Mouse (Mus musculus) neural tube, embryonic 11.5 days (tissue): ENCODE measurements around the gene Gtpbp1. TPM values are rescaled to one million over a fixed set of nuclear protein-coding genes. Genes with fewer than 3 reads are reported as not detected.
A peak's percentile ranks its signal among the peaks of the same experiment; 100 is the strongest.

Experiments
- ATAC-seq: fragments of 200-750 bp; cut with Nextera tagmentation; 2 replicates; pipeline ENCODE4 v1.8.0; 2017; ENCODE audit warnings: moderate number of reproducible peaks, mild to moderate bottlenecking, moderate TSS enrichment, moderate library complexity; ENCODE audit not compliant: insufficient read depth, low FRiP score, low TSS enrichment
- DNase-seq: peaks from one replicate; pipeline ENCODE4 v3.0.0-alpha.2; 2015; ENCODE audit warnings: low spot score
- H3K27ac ChIP-seq: fragments of 300-500 bp; sonication (generic); 2 replicates; pipeline ENCODE4 v1.5.1; 2014; ENCODE audit warnings: low read depth, mild to moderate bottlenecking, low read length
- H3K27me3 ChIP-seq: fragments of 300-500 bp; sonication (generic); 2 replicates; pipeline ENCODE4 v1.6.1; 2014; ENCODE audit warnings: mild to moderate bottlenecking, low read length, mixed read lengths; ENCODE audit not compliant: control insufficient read depth, insufficient read depth
- H3K36me3 ChIP-seq: fragments of 300-500 bp; sonication (generic); 2 replicates; pipeline ENCODE4 v1.6.1; 2014; ENCODE audit warnings: mild to moderate bottlenecking, low read length, moderate library complexity, mixed read lengths; ENCODE audit not compliant: control insufficient read depth, insufficient read depth
- H3K4me1 ChIP-seq: fragments of 300-500 bp; sonication (generic); 2 replicates; pipeline ENCODE4 v1.6.1; 2014; ENCODE audit warnings: low read length, mixed read lengths; ENCODE audit not compliant: control insufficient read depth, insufficient read depth
- H3K4me2 ChIP-seq: fragments of 300-500 bp; sonication (generic); 2 replicates; pipeline ENCODE4 v1.6.1; 2014; ENCODE audit warnings: low read depth, mild to moderate bottlenecking, moderate library complexity
- H3K4me3 ChIP-seq: fragments of 300-500 bp; sonication (generic); 2 replicates; pipeline ENCODE4 v1.5.1; 2014; ENCODE audit warnings: low read depth, low read length
- H3K9ac ChIP-seq: fragments of 300-500 bp; sonication (generic); 2 replicates; pipeline ENCODE4 v1.6.1; 2014; ENCODE audit warnings: mild to moderate bottlenecking, low read length
- H3K9me3 ChIP-seq: fragments of 300-500 bp; sonication (generic); 2 replicates; pipeline ENCODE4 v1.6.1; 2016; ENCODE audit warnings: low read length; ENCODE audit not compliant: control insufficient read depth
- WGBS: fragments of 180-500 bp; shearing (Covaris S2); extraction: QIAGEN DNeasy Blood & Tissue Kit; methylation state at CpG from one replicate; pipeline ENCODE4 v1.1.7; 2014; 5-methylcytosine and 5-hydroxymethylcytosine counted together
- polyA plus RNA-seq: library from polyadenylated mRNA; unstranded; fragments of >200 nt; fragmentation: Nextera tagmentation; extraction: Ambion mirVana; gene quantifications from 2 replicates; pipeline ENCODE4 v1.2.1, GENCODE M21; 2014

Gene Gtpbp1
- polyA plus RNA-seq, 1 experiment from 2014 or later: 39.7 TPM

DNA sequence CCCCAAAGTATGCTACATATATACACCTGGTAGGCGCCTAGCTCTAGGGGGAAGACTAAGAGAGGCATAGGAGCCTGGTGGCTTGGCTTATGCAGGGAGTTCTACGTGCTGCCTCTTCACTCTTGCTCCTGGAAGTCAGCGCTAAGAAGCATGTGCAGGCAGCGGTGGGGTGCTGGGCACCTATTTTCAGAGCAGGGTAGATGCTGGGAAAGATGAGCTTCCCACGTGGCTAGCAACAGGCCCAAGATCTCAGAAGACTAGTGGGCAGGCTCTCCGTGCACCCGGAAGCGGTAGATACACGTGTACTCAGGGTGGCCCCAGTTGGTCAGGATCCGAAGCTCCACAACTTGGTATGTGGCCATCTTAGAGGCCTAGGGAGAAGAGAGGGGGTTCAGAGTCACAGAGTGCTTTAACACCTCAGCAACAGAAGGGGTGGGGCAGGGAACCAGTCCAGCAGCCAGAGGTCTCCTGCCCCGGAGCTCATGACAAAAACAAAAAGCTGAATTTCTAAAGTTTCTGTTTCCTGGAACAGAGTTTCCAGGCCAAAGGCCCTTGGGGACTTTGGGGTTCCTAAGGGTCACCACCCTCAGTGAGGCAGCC is 34.6 kb downstream of the Gtpbp1 start:
- Histone ChIP-seq H3K4me3 (no peak overlapping the region), H3K4me2 (no peak overlapping the region), H3K27me3 (no peaks in the 10 kb centered on the region), H3K4me1 (no peaks in the 10 kb centered on the region), H3K9me3 (no peaks in the 10 kb centered on the region), H3K27ac (no peak overlapping the region), H3K36me3 (peaks cover 22% of the 10 kb centered on the region), H3K9ac (no peak overlapping the region)
- WGBS: 90% methylated on average over 11 of the region's 11 CpGs
- DNase-seq (no peak), ATAC-seq (no peak)

DNA sequence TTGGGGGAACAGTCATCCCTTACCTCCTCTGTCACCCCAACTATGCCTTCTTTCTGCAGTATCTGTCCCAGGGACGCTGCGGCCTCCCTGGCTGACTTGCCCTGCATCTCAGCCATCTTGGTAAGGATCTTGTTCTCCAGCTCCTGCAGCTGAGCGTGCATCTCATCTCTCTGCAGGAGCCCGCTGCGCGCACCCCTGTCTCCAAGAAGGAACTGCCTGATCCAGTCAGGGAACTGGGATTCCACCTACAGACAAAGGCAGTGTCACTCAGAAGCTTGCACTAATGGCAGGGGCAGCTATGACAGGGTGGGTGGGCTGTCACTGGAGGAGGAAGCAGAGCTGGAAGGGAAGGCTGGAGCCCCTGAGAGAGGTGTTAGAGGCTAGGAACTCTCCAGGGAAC is 37.2 kb downstream of the Gtpbp1 start:
- H3K4me3 ChIP-seq: no peak overlapping the region
- WGBS: 84% methylated on average over 6 of the region's 6 CpGs
- H3K4me1 ChIP-seq: no peaks in the 10 kb centered on the region
- H3K4me2 ChIP-seq: no peak overlapping the region
- no peaks in the 10 kb centered on the region for H3K27me3 ChIP-seq
- ATAC-seq (no peak), DNase-seq (no peak)
- no peak overlapping the region for H3K27ac ChIP-seq
- H3K36me3 ChIP-seq: peaks cover 22% of the 10 kb centered on the region
- H3K9ac ChIP-seq: no peak overlapping the region
- no peaks in the 10 kb centered on the region for H3K9me3 ChIP-seq

DNA sequence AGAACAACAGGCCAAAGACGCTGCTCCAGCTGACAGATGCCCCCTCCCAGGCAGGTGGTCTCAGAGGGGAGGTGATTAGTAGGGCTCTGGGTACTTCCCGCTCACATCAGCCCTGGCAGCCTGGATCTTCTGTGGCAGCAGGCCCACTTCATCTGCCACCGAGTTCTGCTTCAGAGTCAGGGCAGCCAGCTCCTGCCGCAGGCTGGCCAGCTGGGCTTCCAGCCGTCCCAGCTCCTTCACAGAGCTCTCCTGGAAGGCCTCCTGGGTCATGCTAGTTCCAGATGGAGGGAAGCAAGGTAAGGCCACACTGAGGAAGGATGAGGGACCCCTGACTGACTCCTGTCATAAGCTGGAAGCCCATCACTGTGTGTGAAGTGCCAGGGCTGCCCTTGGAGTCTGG is 37.7 kb downstream of the Gtpbp1 start:
- no peak overlapping the region for H3K9ac ChIP-seq
- 73% methylated on average over 5 of the region's 5 CpGs for WGBS
- no peak overlapping the region for H3K27ac ChIP-seq
- H3K4me3 ChIP-seq: no peak overlapping the region
- H3K4me1 ChIP-seq: no peaks in the 10 kb centered on the region
- peaks cover 25% of the 10 kb centered on the region for H3K36me3 ChIP-seq
- H3K27me3 ChIP-seq: no peaks in the 10 kb centered on the region
- ATAC-seq (no peak), DNase-seq (no peak)
- H3K9me3 ChIP-seq: no peaks in the 10 kb centered on the region
- H3K4me2 ChIP-seq: no peak overlapping the region

DNA sequence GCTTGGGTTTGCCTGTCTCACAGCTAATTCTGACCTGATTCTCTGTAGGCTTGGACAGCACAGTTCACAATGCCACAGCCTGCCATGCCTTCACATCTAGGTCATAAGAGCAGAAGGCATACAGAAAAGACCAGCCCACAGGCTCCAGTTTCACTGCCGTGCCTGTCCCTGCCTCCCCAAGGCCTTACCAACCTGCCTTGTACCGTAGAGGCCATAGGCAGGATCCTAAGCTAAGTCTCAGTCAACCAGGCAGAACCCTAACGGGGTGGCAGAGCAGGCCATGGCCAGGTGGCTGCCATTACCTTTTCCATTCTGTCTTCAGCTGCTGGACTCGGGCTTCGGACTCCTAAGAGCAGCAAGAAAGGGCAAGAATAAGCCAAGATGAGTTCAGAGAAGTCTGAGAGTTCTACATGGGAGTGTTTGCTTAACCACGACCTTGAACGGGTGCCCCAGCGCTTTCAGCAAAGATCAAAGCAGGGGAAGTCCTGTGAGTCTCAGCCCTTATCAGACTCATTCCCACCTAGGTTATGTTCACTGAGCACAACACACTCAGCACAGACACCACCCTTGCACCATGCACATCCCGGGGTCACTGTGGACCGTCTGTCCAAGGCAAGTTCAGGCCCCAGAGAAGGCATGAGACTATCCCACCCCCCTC is 38.2 kb downstream of the Gtpbp1 start:
- H3K4me3 ChIP-seq: no peak overlapping the region
- DNase-seq: no peak
- ATAC-seq: no peak
- H3K27ac ChIP-seq: no peak overlapping the region
- H3K4me2 ChIP-seq: no peak overlapping the region
- no peaks in the 10 kb centered on the region for H3K9me3 ChIP-seq
- no peaks in the 10 kb centered on the region for H3K4me1 ChIP-seq
- no peak overlapping the region for H3K9ac ChIP-seq
- H3K36me3 ChIP-seq: peaks cover 27% of the 10 kb centered on the region
- 92% methylated on average over 10 of the region's 10 CpGs for whole genome bisulfite sequencing
- H3K27me3 ChIP-seq: no peaks in the 10 kb centered on the region

DNA sequence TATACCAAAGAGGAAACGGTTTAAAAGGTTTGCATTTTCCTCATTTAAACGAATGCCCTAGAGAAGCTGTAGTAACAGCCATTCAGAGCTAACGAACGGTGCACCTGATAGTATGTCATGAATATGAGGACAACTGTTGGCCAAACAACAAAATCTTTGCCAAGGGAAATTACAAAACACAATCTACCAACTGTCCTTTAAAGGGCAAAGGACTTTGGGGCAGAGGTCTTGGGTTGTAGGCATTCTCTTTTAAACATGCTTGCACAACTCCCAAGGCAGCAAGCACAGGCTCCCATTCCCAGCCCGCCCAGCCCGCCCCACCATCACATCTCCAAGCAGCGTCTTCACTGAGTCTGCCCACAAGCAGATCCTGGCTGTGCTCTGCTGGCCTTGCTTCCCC is 40.9 kb downstream of the Gtpbp1 start:
- no peak for ATAC-seq
- Histone ChIP-seq H3K4me3 (no peak overlapping the region), H3K36me3 (peaks cover 26% of the 10 kb centered on the region), H3K9me3 (no peaks in the 10 kb centered on the region), H3K4me2 (no peak overlapping the region), H3K27me3 (no peaks in the 10 kb centered on the region), H3K27ac (no peak overlapping the region), H3K9ac (no peak overlapping the region), H3K4me1 (no peaks in the 10 kb centered on the region)
- WGBS: 87% methylated on average over 7 of the region's 7 CpGs
- no peak for DNase-seq

DNA sequence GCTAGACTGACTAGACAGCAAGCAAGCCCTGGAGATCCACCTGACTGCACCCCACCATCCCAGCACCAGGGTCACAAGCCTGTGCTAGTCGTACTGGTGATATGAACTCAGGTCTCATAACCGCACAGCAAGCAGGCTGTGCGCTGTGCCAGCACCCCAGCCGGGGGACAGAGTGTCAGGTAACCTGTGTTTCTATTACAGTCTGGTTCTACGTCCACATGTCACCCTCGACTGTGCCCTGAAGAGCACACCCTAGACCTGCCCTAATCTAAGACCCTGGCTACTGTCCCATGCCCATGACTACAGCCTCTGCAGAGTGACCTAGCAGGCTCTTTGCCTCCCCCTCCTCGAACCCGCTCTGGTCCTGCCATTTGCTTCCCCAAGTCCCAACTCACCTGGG is 42.5 kb downstream of the Gtpbp1 start:
- Histone ChIP-seq H3K4me3 (no peak overlapping the region), H3K4me2 (no peak overlapping the region), H3K27ac (no peak overlapping the region), H3K9ac (no peak overlapping the region), H3K36me3 (peaks cover 27% of the 10 kb centered on the region), H3K9me3 (no peaks in the 10 kb centered on the region), H3K27me3 (no peaks in the 10 kb centered on the region), H3K4me1 (no peaks in the 10 kb centered on the region)
- no peak for DNase-seq
- no peak for ATAC-seq
- 92% methylated on average over 8 of the region's 8 CpGs for WGBS

DNA sequence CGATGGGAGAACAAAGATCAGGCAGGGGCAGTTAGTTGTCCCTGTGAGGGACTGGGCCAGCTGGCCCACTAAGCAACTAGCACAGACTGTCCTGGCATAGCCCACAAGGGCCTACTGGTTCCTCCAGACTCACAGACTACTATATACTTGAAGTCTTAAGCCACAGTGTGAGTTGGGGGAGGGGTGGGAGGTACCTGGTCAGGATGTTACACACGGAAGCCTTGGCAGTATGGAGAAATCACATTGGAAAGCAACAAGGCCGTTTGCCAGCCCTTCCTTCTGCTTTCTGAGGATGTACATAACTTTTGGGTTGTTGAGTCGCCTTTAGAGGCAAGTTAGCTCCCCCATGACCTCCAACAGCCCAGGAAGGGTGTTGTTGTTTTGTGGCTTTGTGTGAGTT is 43.0 kb downstream of the Gtpbp1 start:
- Histone ChIP-seq H3K27ac (no peak overlapping the region), H3K9ac (no peak overlapping the region), H3K4me1 (no peaks in the 10 kb centered on the region), H3K4me2 (no peak overlapping the region), H3K36me3 (peaks cover 29% of the 10 kb centered on the region), H3K9me3 (no peaks in the 10 kb centered on the region), H3K27me3 (no peaks in the 10 kb centered on the region), H3K4me3 (no peak overlapping the region)
- no peak for DNase-seq
- WGBS: 69% methylated on average over 4 of the region's 4 CpGs
- ATAC-seq: no peak

DNA sequence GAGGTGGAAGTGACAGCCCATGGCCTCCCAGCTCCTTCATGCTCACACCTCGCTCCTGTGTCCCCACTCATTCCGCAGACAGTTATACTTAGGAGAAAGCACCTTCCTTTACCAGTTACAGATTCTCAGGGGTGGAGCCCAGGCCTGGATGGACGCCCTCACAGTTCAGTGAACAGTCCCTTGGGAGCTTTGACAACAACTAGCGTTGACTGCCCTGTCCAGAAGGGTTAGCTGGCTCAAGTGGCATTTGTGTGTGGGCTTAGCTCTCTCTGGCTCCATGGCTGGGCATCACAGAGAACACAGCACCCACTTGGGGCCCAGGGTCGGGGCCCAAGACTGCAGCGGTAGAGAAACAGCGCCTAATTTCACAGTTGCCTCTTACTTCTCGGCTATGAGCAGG is 43.7 kb downstream of the Gtpbp1 start:
- 87% methylated on average over 8 of the region's 8 CpGs for WGBS
- H3K9ac ChIP-seq: no peak overlapping the region
- H3K27me3 ChIP-seq: no peaks in the 10 kb centered on the region
- H3K27ac ChIP-seq: no peak overlapping the region
- H3K36me3 ChIP-seq: peaks cover 26% of the 10 kb centered on the region
- H3K4me1 ChIP-seq: no peaks in the 10 kb centered on the region
- DNase-seq (no peak), ATAC-seq (no peak)
- no peak overlapping the region for H3K4me2 ChIP-seq
- H3K9me3 ChIP-seq: no peaks in the 10 kb centered on the region
- no peak overlapping the region for H3K4me3 ChIP-seq

DNA sequence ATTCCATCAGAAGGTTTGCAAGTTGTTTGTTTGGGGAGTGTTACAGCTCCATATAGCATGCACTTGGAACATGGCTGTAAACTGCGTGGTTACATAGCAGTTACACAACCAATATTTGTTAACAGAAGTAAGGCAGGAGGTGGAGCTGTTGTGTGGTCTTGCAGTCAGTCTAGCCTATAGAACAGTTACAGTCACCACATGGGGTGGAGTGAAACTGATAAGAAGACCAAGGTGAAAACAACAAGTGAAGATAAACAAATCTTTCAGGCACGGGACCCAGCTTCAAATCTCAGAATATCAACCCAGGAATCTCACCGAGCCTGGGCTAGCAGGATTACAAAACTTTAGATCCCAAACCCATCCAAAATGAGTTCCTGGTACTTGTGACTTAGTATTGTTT is 50.1 kb downstream of the Gtpbp1 start:
- Histone ChIP-seq H3K4me1 (peaks cover 12% of the 10 kb centered on the region), H3K9ac (no peak overlapping the region), H3K9me3 (no peaks in the 10 kb centered on the region), H3K4me2 (peak overlapping the region; percentile 83), H3K4me3 (peak overlapping the region; percentile 98; the same call in 1 of the 2 replicates), H3K27ac (no peak overlapping the region), H3K27me3 (no peaks in the 10 kb centered on the region), H3K36me3 (peaks cover 13% of the 10 kb centered on the region)
- DNase-seq (no peak), ATAC-seq (no peak)
- 83% methylated on average over 3 of the region's 3 CpGs for WGBS
